Mouse (Mus musculus): Measurements from ENCODE around the gene Snd1. TPM values are rescaled to one million over a fixed set of nuclear protein-coding genes. Genes with fewer than 3 reads are reported as not detected.
"Not testable (repeated sequence)": the region's sequence is repeated elsewhere in the genome, so short reads cannot be mapped to it uniquely, and the experiment has no call there.

Snd1 gene
- polyA plus RNA-seq, 2 experiments: 104 to 120 TPM

DNA sequence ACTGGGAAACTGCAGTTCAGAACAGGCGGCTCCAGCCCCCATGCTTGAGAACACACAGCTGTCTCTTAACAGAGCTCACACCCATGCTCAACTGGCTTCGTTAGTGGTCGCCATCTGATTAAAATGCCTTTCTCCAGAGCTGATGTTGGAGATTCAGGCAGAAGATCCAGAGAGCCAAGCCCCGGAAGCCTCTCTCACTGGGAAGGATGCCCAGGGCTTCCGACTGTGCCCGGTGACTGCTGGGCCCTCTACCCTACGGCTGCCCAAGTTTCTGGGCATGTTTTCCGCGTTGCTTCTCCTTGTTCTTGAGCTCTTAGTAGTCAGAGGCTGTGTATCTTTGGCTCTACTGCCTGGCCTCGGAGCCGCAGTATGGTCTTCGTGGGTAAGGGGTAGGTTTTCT, 447.4 kb downstream of the Snd1 start:
- 89% methylated on average over 12 of the region's 12 CpGs for WGBS
- Histone ChIP-seq H3K36me3 (ENCODE audit: control insufficient read depth, insufficient read depth, low read length) (no peaks in the 10 kb centered on the region), H3K9ac (ENCODE audit: low read depth, low read length, severe bottlenecking) (no peak overlapping the region), H3K27ac (replicated peaks; ENCODE audit: low read depth, low read length) (no peak overlapping the region), H3K27me3 (ENCODE audit: control insufficient read depth, insufficient read depth, low read length) (no peaks in the 10 kb centered on the region), H3K4me2 (replicated peaks; ENCODE audit: low read depth, low read length, severe bottlenecking) (no peak overlapping the region), H3K4me3 (replicated peaks; ENCODE audit: low read length) (no peak overlapping the region), H3K9me3 (ENCODE audit: control insufficient read depth, low read length) (no peaks in the 10 kb centered on the region), H3K4me1 (ENCODE audit: control insufficient read depth, insufficient read depth, low read length) (no peaks in the 10 kb centered on the region)
- no peak for ATAC-seq (ENCODE audit: low FRiP score, low read depth)
- TF ChIP-seq POLR2A (IDR thresholded peaks at IDR 0.05; ENCODE audit: borderline replicate concordance, extremely low read depth, insufficient read depth, insufficient read length): no peak
- no peak for DNase-seq (ENCODE audit: low spot score)

DNA sequence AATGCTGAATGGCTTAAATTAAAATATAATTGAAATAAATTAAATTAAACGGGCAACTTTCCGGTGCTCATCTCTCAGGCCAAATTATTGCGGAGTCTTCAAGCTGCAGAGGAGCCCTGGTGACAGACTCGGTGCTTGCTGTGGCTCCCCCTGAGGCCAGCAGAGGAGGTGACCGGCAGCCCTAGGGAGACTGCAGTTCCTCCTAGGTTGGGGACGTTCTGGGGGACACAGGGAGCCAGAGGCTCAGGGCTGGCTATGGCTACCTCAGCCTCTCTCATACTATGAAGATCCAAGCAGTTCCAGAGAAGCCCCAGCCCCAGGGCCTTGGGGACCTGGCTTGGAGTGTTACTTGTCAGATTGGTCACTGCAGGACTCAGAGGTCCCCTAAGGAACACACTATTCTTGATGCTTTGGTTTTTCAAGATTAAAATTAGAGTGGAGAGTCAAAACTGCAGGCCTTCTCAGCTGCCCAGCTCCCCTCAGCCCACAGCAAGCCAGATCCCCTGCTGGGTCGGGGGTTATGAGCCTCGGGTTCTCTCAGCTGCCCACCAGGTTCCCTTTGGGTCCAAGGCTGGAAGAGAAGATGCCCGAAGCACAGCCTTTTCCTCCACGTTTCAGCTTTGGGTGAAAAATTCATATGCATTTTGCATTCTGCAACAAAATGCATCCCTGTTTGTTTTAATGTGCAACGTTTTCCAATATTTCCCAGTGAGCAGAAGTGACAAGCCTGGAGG, 448.3 kb downstream of the Snd1 start:
- no peaks in the 10 kb centered on the region for H3K27me3 ChIP-seq (ENCODE audit: control insufficient read depth, insufficient read depth, low read length)
- no peak for TF ChIP-seq POLR2A (IDR thresholded peaks at IDR 0.05; ENCODE audit: borderline replicate concordance, extremely low read depth, insufficient read depth, insufficient read length)
- H3K4me1 ChIP-seq (ENCODE audit: control insufficient read depth, insufficient read depth, low read length): no peaks in the 10 kb centered on the region
- no peak overlapping the region for H3K4me2 ChIP-seq (replicated peaks; ENCODE audit: low read depth, low read length, severe bottlenecking)
- H3K27ac ChIP-seq (replicated peaks; ENCODE audit: low read depth, low read length): no peak overlapping the region
- no peak for ATAC-seq (ENCODE audit: low FRiP score, low read depth)
- no peaks in the 10 kb centered on the region for H3K36me3 ChIP-seq (ENCODE audit: control insufficient read depth, insufficient read depth, low read length)
- H3K4me3 ChIP-seq (replicated peaks; ENCODE audit: low read length): no peak overlapping the region
- 74% methylated on average over 11 of the region's 11 CpGs for WGBS
- no peaks in the 10 kb centered on the region for H3K9me3 ChIP-seq (ENCODE audit: control insufficient read depth, low read length)
- no peak overlapping the region for H3K9ac ChIP-seq (ENCODE audit: low read depth, low read length, severe bottlenecking)
- no peak for DNase-seq (ENCODE audit: low spot score)

DNA sequence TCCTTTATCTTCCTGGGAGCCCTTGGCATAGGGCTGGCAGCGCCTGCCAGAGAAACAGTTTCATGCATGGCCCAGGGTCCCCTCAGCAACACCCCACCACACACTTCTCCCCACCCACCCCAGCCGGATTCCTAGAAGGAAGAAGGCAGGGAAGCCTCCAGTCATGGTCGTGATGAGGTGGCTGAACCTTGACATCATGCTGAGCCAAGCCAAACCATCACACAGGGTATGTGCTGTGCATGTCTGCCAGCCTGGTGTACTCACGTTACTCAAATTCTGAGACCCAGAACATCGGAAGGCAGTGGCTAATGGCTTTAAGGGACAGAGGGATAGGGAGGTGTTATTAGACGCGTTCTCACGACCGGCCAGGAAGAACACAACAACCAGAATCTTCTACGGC, 448.9 kb downstream of the Snd1 start:
- H3K27ac ChIP-seq (replicated peaks; ENCODE audit: low read depth, low read length): no peak overlapping the region
- no peaks in the 10 kb centered on the region for H3K4me1 ChIP-seq (ENCODE audit: control insufficient read depth, insufficient read depth, low read length)
- TF ChIP-seq POLR2A (IDR thresholded peaks at IDR 0.05; ENCODE audit: borderline replicate concordance, extremely low read depth, insufficient read depth, insufficient read length): no peak
- H3K27me3 ChIP-seq (ENCODE audit: control insufficient read depth, insufficient read depth, low read length): no peaks in the 10 kb centered on the region
- H3K4me2 ChIP-seq (replicated peaks; ENCODE audit: low read depth, low read length, severe bottlenecking): no peak overlapping the region
- H3K36me3 ChIP-seq (ENCODE audit: control insufficient read depth, insufficient read depth, low read length): no peaks in the 10 kb centered on the region
- no peak for ATAC-seq (ENCODE audit: low FRiP score, low read depth)
- H3K9me3 ChIP-seq (ENCODE audit: control insufficient read depth, low read length): no peaks in the 10 kb centered on the region
- H3K9ac ChIP-seq (ENCODE audit: low read depth, low read length, severe bottlenecking): no peak overlapping the region
- DNase-seq (ENCODE audit: low spot score): no peak
- no peak overlapping the region for H3K4me3 ChIP-seq (replicated peaks; ENCODE audit: low read length)
- 66% methylated on average over 10 of the region's 10 CpGs for WGBS

DNA sequence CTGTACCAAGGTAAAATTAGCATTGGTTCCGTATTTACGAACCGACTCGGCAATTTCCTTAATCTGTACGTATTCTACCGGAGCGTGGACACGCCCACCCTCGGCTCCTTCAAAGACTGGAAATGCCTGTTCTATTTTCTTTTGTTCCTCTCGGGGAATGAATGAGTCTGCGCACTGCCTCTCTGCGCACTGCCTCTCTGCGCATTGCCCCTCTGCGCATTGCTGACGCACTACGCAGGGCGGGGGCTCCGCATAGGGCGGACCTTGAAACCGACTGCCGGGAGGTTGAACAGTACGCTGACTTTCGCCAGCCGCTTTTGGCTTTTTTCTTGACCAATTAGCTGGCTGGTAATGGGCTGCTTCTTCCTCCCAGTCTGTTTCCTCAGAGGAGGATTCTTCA, 453.0 kb downstream of the Snd1 start:
- not testable (repeated sequence) for ATAC-seq (ENCODE audit: low FRiP score, low read depth); DNase-seq (ENCODE audit: low spot score); H3K9me3 ChIP-seq (ENCODE audit: control insufficient read depth, low read length); H3K4me3 ChIP-seq (replicated peaks; ENCODE audit: low read length); H3K27me3 ChIP-seq (ENCODE audit: control insufficient read depth, insufficient read depth, low read length); H3K9ac ChIP-seq (ENCODE audit: low read depth, low read length, severe bottlenecking); H3K4me2 ChIP-seq (replicated peaks; ENCODE audit: low read depth, low read length, severe bottlenecking); H3K27ac ChIP-seq (replicated peaks; ENCODE audit: low read depth, low read length); H3K36me3 ChIP-seq (ENCODE audit: control insufficient read depth, insufficient read depth, low read length)
- WGBS: 91% methylated on average over 10 of the region's 24 CpGs
- H3K4me1 ChIP-seq (ENCODE audit: control insufficient read depth, insufficient read depth, low read length): peaks cover 19% of the 10 kb centered on the region

DNA sequence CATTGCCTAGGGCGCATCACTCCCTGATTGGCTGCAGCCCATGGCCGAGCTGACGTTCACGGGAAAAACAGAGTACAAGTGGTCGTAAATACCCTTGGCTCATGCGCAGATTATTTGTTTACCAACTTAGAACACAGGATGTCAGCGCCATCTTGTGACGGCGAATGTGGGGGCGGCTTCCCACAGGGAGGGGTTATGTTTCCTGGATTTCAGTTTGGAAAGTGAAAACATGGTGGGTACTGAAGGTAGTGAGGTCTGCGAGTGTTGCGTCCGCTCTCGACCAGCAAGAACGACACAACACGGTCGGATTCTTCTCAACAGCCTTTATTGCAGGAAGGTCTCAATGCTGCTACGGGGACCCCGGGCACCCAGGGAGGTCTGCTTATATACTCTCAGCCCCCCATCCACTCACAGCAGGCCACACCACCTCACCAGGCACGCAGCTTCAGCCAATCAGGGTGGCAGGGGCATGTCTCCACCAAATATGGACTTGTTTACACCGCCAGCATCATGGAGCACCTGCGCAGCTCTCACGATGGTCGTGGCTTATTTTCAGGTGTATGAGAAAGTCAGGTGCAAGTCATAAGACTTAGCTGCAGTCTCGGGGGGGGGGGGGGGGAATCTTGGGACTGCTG, 454.3 kb downstream of the Snd1 start:
- H3K4me3 ChIP-seq (replicated peaks; ENCODE audit: low read length); ATAC-seq (ENCODE audit: low FRiP score, low read depth); H3K36me3 ChIP-seq (ENCODE audit: control insufficient read depth, insufficient read depth, low read length); H3K4me2 ChIP-seq (replicated peaks; ENCODE audit: low read depth, low read length, severe bottlenecking); H3K9ac ChIP-seq (ENCODE audit: low read depth, low read length, severe bottlenecking); H3K9me3 ChIP-seq (ENCODE audit: control insufficient read depth, low read length); H3K27me3 ChIP-seq (ENCODE audit: control insufficient read depth, insufficient read depth, low read length); DNase-seq (ENCODE audit: low spot score); H3K27ac ChIP-seq (replicated peaks; ENCODE audit: low read depth, low read length): not testable (repeated sequence)
- peaks cover 19% of the 10 kb centered on the region for H3K4me1 ChIP-seq (ENCODE audit: control insufficient read depth, insufficient read depth, low read length)
- 84% methylated on average over 19 of the region's 25 CpGs for WGBS
